Mouse (Mus musculus) urinary bladder, postnatal 25 days (tissue): ENCODE results near the gene Dcun1d2.
A peak's percentile ranks its signal among the peaks of the same experiment; 100 is the strongest.

ENCODE experiments used
- DNase-seq: peaks from one replicate; pipeline ENCODE4 v3.0.0; 2022; ENCODE audit warnings: low spot score

Gene Dcun1d2

DNA sequence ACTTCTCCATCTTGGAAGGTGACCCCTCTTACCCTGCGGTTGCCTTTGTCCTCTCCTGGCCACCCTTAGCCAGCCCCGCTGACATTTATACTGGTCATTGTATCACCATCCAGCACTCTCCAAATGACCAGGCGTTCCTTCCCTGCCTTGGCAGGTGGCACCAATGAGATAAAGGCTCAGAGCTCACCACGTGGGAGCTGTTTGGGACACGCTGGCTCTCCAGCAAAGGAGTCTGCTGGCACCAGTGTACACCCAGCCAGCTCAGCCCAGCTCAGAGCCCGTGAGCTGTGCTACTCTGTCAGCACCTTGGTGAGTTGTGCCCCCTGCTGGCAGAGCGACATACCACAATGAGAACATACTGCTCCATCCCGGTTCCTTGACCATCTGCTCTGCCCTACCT, 33.9 kb downstream of the Dcun1d2 start, which contains the start of gene Adprhl1:
Adprhl1 (minus strand) TSS at position 144 of the 400 bp plus-strand sequence.
- peak; percentile 35 for DNase-seq

- no peak for DNase-seq
These were observed 34.5 kb downstream of the Dcun1d2 start for GRCm38 (mm10) chr8:13253413-13253812.

GRCm38 (mm10) chr8:13252837-13253236, 35.1 kb downstream of the Dcun1d2 start:
- no peak for DNase-seq

- no peak for DNase-seq
These were observed 43.5 kb downstream of the Dcun1d2 start for GRCm38 (mm10) chr8:13244343-13244880.

DNA sequence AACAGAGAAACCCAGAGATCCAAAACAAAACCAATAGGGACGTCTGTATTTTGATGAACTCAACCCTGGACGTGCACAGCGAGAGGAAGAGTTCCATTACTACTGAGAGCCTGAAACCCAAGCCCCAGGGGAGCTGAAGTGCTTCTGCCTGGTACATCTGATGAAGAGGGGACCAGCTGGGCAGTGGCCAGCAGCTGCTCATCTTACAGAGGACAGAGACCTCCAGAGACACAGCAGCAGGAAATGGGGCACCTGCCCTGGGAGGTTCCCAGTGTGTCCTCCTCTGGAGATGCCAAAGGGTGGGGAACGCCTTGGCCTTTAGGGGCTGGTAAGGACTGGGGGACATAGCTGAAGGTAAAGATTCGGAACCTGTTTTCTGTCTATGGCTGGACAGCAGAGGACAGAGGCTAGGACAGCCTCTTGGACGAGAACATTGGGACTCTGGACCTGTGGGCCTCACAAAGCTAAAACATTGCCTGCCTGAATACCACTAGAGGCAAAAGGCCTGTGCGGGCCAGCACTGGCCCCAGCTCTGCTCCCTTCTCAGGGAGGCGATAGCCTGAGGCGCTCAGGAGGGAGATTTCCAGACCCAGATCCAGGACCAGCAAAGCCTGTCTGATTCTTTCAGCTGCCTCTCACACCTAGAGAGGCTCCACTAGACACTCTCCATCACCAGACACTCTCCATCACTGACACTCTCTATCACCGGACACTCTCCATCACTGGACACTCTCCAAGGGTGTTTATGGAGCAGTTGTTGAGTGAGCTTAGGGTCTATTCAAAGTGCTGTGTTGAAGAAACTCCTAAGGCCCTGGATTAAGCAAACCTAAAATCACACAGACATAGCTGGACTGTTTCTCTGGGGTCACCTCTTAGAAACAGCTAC, 44.7 kb downstream of the Dcun1d2 start:
- no peak for DNase-seq

GRCm38 (mm10) chr8:13240691-13241090, 47.2 kb downstream of the Dcun1d2 start:
- DNase-seq, result no peak

DNA sequence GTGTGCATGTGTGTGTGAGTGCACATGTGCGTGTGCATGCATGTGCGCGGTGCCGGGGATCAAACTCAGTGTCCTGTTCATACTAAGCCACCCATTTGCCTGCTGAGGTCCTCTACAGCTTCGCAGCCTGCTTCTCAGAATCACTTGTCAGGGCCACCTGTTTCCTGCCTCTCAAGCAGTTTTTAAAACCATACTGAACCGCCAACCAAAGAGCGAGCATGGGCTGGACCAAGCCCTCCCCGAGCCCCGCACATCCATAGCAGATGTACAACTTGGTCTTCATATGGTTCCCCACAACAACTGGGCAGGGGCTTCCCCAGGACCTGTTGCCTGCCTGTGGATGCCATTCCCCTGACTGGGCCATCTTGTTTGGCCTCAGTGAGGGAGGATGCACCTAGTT, 47.9 kb downstream of the Dcun1d2 start:
- no peak for DNase-seq

DNA sequence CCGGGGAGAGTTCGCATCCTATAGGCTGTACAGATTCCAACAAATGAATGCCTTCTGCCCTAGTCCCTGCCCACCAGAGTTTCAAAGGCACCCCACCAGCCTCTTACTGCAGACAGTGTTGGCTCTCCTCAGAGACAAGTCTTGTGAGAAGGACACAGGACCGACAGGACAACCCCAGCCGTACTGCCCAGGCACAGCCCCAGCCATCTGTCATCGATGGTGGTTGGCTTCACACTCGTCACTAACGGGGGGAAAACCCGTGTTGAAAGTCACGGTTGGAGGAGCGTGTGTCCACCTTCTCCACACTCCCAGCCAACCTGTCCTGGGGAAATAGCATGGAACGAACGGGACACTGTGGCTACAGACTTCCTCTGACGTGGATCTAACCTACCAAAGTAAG, 53.1 kb downstream of the Dcun1d2 start:
- DNase-seq, result no peak

DNA sequence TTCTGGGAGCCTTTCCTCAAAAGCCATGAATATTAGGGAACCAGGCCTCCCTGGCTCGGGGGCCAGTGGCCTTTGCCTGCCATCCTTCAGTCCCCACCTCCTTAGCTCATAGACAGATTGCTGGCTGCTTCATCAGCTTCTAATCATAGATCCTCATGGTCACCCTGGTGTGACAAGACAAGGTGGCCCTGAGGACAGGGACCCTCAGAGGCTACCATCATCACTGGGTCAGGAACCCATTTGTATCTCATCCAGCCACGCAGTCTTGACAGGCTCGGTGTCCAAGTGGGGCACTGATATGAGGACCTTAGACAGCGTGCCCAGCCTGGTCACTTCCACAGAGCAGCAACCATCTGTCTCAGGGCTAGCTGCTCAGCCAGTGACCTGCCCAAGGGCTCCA, 57.5 kb downstream of the Dcun1d2 start:
- DNase-seq, result no peak

DNA sequence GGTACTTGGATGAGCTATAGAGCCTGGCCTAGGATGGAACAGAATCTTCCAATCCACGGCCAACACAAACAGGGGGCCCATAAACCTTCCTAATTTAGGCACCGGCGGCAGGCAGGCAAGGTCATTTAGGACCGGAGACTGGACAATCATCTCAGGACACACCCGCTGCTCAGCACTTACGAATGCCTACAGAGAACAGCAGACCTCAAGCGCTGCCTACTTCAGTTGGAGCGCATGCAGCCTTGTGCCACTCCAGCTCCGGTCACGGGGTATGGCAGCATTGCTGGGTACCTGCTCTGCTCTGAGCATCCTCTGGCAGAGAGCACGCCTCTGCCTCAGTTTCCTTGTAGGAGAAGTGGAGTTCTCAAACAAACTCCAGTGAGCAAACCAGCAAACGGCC, 58.1 kb downstream of the Dcun1d2 start:
- DNase-seq, result no peak

DNA sequence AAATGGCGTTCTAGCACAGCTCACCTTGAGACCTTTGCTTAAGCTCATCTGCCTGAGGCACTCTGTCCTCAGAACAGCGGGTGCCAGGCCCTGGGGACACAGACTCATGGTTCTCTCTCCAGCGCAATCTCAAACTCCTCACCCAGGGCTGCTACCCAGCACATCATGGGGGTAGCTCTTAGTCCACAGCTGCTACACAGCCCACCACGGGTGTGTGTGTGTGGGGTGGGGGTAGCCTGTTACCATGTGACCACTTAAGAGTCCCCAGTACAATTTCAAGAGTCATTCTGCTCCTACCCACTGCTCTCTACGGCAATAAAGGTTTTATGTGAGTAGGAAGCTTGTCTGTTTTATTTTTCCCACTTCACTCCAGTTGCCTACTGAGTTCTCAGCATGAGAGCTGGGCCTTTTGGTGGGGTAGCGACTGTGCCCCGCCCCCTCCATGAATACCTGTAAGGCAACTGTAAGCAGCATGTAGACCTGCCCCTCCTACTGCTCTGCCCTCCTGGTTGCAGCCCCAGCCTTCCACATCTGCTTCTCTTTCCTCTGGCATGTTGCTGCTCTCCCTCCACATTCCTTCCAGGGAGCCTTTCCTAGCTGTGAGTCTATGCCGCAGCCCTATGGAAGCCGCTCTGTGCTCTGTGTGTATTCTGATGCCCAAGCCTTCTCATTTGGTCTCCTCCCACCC, 58.9 kb downstream of the Dcun1d2 start:
- DNase-seq, result no peak

GRCm38 (mm10) chr8:13227184-13227583, 60.7 kb downstream of the Dcun1d2 start:
- DNase-seq, result no peak

GRCm38 (mm10) chr8:13226288-13226687, 61.6 kb downstream of the Dcun1d2 start:
- no peak for DNase-seq

DNA sequence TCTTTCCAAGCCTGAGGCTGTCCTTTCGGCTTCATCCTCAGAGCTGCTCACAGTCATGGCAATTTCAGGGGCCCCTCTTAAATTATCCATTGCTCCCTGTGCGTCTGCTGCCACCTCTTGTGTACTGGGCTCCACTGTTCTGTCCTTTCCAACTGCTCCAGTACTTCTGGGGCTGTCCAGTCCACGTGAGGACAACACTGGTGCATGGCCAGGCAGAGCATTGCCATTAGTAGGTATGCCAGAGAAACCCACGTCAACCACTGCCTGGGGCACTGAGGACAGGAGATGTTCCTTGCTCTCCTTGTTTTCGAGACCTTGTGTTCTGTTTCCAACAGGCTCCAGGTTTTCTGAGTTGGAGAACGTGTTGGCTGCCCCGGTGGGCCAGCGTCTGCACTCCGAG, 63.5 kb downstream of the Dcun1d2 start:
- DNase-seq, result no peak

GRCm38 (mm10) chr8:13218441-13218840, 69.5 kb downstream of the Dcun1d2 start:
- DNase-seq, result no peak

DNA sequence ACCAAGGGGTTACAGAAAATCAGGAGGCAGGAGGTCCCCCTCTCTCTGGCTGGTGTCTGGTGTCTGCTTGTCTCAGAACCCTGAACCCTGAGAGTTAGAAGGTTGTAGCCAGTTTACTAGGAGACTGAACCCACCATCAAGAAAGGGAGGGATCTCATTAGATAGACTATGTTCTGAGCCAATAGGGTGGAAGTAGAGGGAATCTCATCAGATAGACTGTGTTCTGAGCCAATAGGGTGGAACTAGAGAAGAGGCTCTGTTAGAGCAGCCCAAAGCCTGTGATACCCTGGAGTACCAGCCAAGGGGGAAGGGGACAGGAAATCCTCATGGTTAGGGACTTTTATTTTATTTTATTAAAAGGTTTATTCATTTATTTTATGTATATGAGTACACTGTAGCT, 69.9 kb downstream of the Dcun1d2 start:
- DNase-seq, result no peak

DNA sequence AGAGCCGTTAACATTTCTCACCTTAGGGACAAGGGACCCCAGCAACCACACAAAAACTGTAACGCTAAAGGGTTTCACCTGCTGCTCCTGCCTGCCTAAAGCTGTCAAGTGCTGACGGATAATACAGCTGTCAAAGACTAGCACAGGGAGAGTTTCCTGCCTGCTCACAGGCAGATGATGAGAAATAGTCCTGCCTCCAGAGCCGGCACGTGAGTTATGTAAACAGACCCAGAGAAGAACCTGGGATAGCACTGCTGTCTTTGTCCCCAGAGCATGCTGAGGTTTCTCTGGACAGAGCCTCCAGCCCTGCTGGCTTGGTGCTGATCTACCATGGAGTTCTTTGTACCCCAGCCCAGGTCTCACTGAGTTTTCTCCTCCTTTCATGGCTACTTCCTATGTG, 70.8 kb downstream of the Dcun1d2 start:
- DNase-seq, result no peak

DNA sequence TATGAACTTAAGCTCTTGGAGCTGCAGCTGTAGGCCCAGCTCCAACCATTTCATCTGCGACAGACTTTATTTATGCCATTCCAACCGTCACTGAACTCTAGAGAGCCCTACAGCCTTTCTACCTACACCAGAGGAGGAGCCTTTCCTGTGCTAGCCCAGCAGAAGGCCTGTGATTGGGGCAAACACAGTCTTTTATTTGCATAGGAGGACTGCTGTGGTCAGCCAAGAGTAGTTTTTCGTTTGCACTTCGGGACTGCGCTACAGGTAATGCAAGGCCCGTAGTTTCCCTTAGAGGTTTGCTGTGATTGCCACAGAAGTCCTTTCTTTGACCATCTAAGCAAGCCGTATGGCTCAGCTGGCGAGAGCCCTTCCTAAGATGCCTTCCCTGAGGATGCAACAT, 71.5 kb downstream of the Dcun1d2 start:
- no peak for DNase-seq

GRCm38 (mm10) chr8:13213479-13214268, 74.3 kb downstream of the Dcun1d2 start:
- DNase-seq, result peak; percentile 85

- no peak for DNase-seq
These were observed 78.2 kb downstream of the Dcun1d2 start for GRCm38 (mm10) chr8:13209770-13210169.

- no peak for DNase-seq
These were observed 79.1 kb downstream of the Dcun1d2 start for GRCm38 (mm10) chr8:13208627-13209355.

GRCm38 (mm10) chr8:13206290-13206689, 81.6 kb downstream of the Dcun1d2 start:
- no peak for DNase-seq
